Mouse (Mus musculus) CH12.LX (cell line): ENCODE measurements around the gene Hist2h2aa2. TPM values are rescaled to one million over a fixed set of nuclear protein-coding genes. Genes with fewer than 3 reads are reported as not detected.
A peak's percentile ranks its signal among the peaks of the same experiment; 100 is the strongest.

Experiments
- DNase-seq: peaks from one replicate; pipeline ENCODE4 v3.0.0-alpha.2; 2013; ENCODE audit errors: extremely low read depth
- H3K27ac ChIP-seq: 2 replicates; pipeline ENCODE4 v1.5.1; 2012; ENCODE audit warnings: low read depth, mild to moderate bottlenecking, control low read depth, moderate library complexity; ENCODE audit not compliant: insufficient read depth
- H3K27me3 ChIP-seq: replicated peaks from 2 replicates; pipeline ENCODE3; 2012; ENCODE audit warnings: inconsistent platforms
- H3K36me3 ChIP-seq, 2 experiments: replicated peaks in 1 of 2; 2 replicates each; pipeline versions ENCODE3 to v1.6.1; 2012; ENCODE audit warnings: inconsistent platforms in 1 of 2, low read length in 1 of 2, mild to moderate bottlenecking in 1 of 2, mixed read lengths in 1 of 2, moderate library complexity in 1 of 2; ENCODE audit not compliant: control insufficient read depth in 1 of 2, insufficient read depth in 1 of 2
- H3K4me1 ChIP-seq, 2 experiments: 2 replicates each; pipeline ENCODE4 v1.6.1; 2012; ENCODE audit warnings: inconsistent platforms in 1 of 2, moderate library complexity in 1 of 2; ENCODE audit not compliant: insufficient read depth in 2 of 2, control insufficient read depth in 1 of 2
- H3K4me2 ChIP-seq: 2 replicates; pipeline ENCODE4 v1.6.1; 2012; ENCODE audit warnings: low read depth, mild to moderate bottlenecking, control low read depth; ENCODE audit not compliant: poor library complexity, insufficient read depth, severe bottlenecking
- H3K4me3 ChIP-seq, 3 experiments: fragments of 150-350 bp in 1 of 3; sonication (generic) in 1 of 3; replicated peaks in 1 of 3; 2 replicates each; pipeline versions ENCODE3 to v1.5.1; 2011 to 2012; ENCODE audit warnings: low read depth in 2 of 3, low read length in 2 of 3, mild to moderate bottlenecking in 2 of 3, moderate library complexity in 2 of 3, control low read depth in 1 of 3, improper control_type of control experiment in 1 of 3, inconsistent platforms in 1 of 3, mixed read lengths in 1 of 3; ENCODE audit not compliant: poor library complexity in 1 of 3
- H3K79me2 ChIP-seq: replicated peaks from 2 replicates; pipeline ENCODE4 v1.6.1; 2012; ENCODE audit warnings: mild to moderate bottlenecking, moderate library complexity; ENCODE audit not compliant: control insufficient read depth, poor library complexity, insufficient read depth, severe bottlenecking; ENCODE audit errors: extremely low read depth
- H3K9ac ChIP-seq: 2 replicates; pipeline ENCODE4 v1.6.1; 2012; ENCODE audit warnings: low read depth, mild to moderate bottlenecking, control low read depth, moderate library complexity; ENCODE audit not compliant: insufficient read depth
- H3K9me3 ChIP-seq: replicated peaks from 2 replicates; pipeline ENCODE3; 2012; ENCODE audit warnings: low read length, inconsistent platforms, mixed read lengths
- BHLHE40 ChIP-seq: IDR thresholded peaks from 2 replicates; pipeline ENCODE4 v1.6.1; 2011; ENCODE audit warnings: mild to moderate bottlenecking, low read depth, low read length, improper control_type of control experiment
- CHD1 ChIP-seq: IDR thresholded peaks from 2 replicates; pipeline ENCODE4 v1.6.1; 2012; ENCODE audit warnings: low read depth, low read length, improper control_type of control experiment, inconsistent platforms
- CTCF ChIP-seq, 2 experiments: IDR thresholded peaks in 1 of 2; conservative IDR thresholded peaks in 1 of 2; 2 replicates each; pipeline ENCODE4 v1.5.1; 2011 to 2012; ENCODE audit warnings: low read depth in 2 of 2, low read length in 2 of 2, improper control_type of control experiment in 1 of 2, inconsistent platforms in 1 of 2, mild to moderate bottlenecking in 1 of 2, moderate library complexity in 1 of 2
- E2F4 ChIP-seq: IDR thresholded peaks from 2 replicates; pipeline ENCODE4 v1.6.1; 2011; ENCODE audit warnings: low read depth, low read length, improper control_type of control experiment; ENCODE audit not compliant: insufficient replicate concordance
- ETS1 ChIP-seq: conservative IDR thresholded peaks from 2 replicates; pipeline ENCODE4 v1.6.1; 2012; ENCODE audit warnings: low read depth, mild to moderate bottlenecking, inconsistent platforms, low read length, improper control_type of control experiment, moderate library complexity
- GABPA ChIP-seq: IDR thresholded peaks from 2 replicates; pipeline ENCODE4 v1.6.1; 2012; ENCODE audit warnings: low read depth, low read length, improper control_type of control experiment, inconsistent platforms; ENCODE audit not compliant: insufficient replicate concordance
- HCFC1 ChIP-seq: IDR thresholded peaks from 2 replicates; pipeline ENCODE4 v1.6.1; 2012; ENCODE audit warnings: low read depth, mild to moderate bottlenecking, inconsistent platforms, low read length, improper control_type of control experiment
- IRF4 ChIP-seq: IDR thresholded peaks from 2 replicates; pipeline ENCODE4 v1.6.1; 2014; ENCODE audit warnings: low read depth, mild to moderate bottlenecking, inconsistent platforms, low read length, improper control_type of control experiment
- JUN ChIP-seq: IDR thresholded peaks from 2 replicates; pipeline ENCODE4 v1.6.1; 2011; ENCODE audit warnings: low read depth, mild to moderate bottlenecking, low read length, improper control_type of control experiment, moderate library complexity; ENCODE audit not compliant: insufficient read depth
- JUND ChIP-seq: conservative IDR thresholded peaks from 2 replicates; pipeline ENCODE4 v1.6.1; 2011; ENCODE audit warnings: low read depth, low read length, improper control_type of control experiment
- KAT2A ChIP-seq: IDR thresholded peaks from 2 replicates; pipeline ENCODE4 v1.6.1; 2012; ENCODE audit warnings: low read length, improper control_type of control experiment, inconsistent platforms; ENCODE audit not compliant: insufficient replicate concordance
- MAFK ChIP-seq: IDR thresholded peaks from 2 replicates; pipeline ENCODE4 v1.6.1; 2011; ENCODE audit warnings: low read length, improper control_type of control experiment; ENCODE audit not compliant: insufficient replicate concordance
- MAX ChIP-seq: IDR thresholded peaks from 2 replicates; pipeline ENCODE4 v1.6.1; 2011; ENCODE audit warnings: low read length, improper control_type of control experiment
- MAZ ChIP-seq: IDR thresholded peaks from 2 replicates; pipeline ENCODE4 v1.6.1; 2012; ENCODE audit warnings: low read depth, mild to moderate bottlenecking, inconsistent platforms, low read length, improper control_type of control experiment, moderate library complexity
- MXI1 ChIP-seq: IDR thresholded peaks from 2 replicates; pipeline ENCODE4 v1.6.1; 2011; ENCODE audit warnings: mild to moderate bottlenecking, low read depth, low read length, improper control_type of control experiment
- MYC ChIP-seq: IDR thresholded peaks from 2 replicates; pipeline ENCODE4 v1.6.1; 2011; ENCODE audit warnings: low read depth, mild to moderate bottlenecking, improper control_type of control experiment, low read length
- NELFE ChIP-seq: IDR thresholded peaks from 2 replicates; pipeline ENCODE4 v1.6.1; 2011; ENCODE audit warnings: low read depth, low read length, improper control_type of control experiment
- PAX5 ChIP-seq: IDR thresholded peaks from 2 replicates; pipeline ENCODE4 v1.6.1; 2012; ENCODE audit warnings: low read length, inconsistent platforms, mixed read lengths
- RCOR1 ChIP-seq: conservative IDR thresholded peaks from 2 replicates; pipeline ENCODE4 v1.6.1; 2012; ENCODE audit warnings: low read depth, mild to moderate bottlenecking, inconsistent platforms, low read length, improper control_type of control experiment
- SIN3A ChIP-seq: IDR thresholded peaks from 2 replicates; pipeline ENCODE4 v1.6.1; 2012; ENCODE audit warnings: low read length, improper control_type of control experiment, inconsistent platforms
- SMC3 ChIP-seq: IDR thresholded peaks from 2 replicates; pipeline ENCODE4 v1.6.1; 2011; ENCODE audit warnings: low read depth, low read length, improper control_type of control experiment
- UBTF ChIP-seq: IDR thresholded peaks from 2 replicates; pipeline ENCODE4 v1.6.1; 2012; ENCODE audit warnings: low read depth, mild to moderate bottlenecking, inconsistent platforms, low read length, improper control_type of control experiment, moderate library complexity
- USF1 ChIP-seq: IDR thresholded peaks from 2 replicates; pipeline ENCODE4 v1.6.1; 2014; ENCODE audit warnings: low read depth, mild to moderate bottlenecking, inconsistent platforms, low read length, improper control_type of control experiment
- ZC3H11A ChIP-seq: IDR thresholded peaks from 2 replicates; pipeline ENCODE4 v1.6.1; 2012; ENCODE audit warnings: low read depth, mild to moderate bottlenecking, inconsistent platforms, low read length, improper control_type of control experiment
- ZKSCAN1 ChIP-seq: IDR thresholded peaks from 2 replicates; pipeline ENCODE4 v1.6.1; 2012; ENCODE audit warnings: low read depth, inconsistent platforms, low read length, improper control_type of control experiment, borderline replicate concordance
- ZNF384 ChIP-seq: IDR thresholded peaks from 2 replicates; pipeline ENCODE4 v1.6.1; 2012; ENCODE audit warnings: low read depth, low read length, improper control_type of control experiment, inconsistent platforms
- dilution Hi-C: fragments of 300-500 bp; cut with MboI; formaldehyde crosslinking; loops from 2 replicates; pipeline ENCODE4 v1.14.3; 2020; ENCODE audit warnings: low sequenced_read_pairs; ENCODE audit not compliant: extremely low pct_unique_long_range_greater_than_20kb, extremely low pct_ligation_motif_present
- in situ Hi-C: fragments of 300-500 bp; cut with MboI; formaldehyde crosslinking; loops from 3 replicates; pipeline ENCODE4 v1.14.3; 2019; ENCODE audit warnings: low sequenced_read_pairs, low pct_ligation_motif_present, low pct_unique_long_range_greater_than_20kb, mixed read lengths
- polyA plus RNA-seq: library from polyadenylated mRNA; unstranded; fragments of >175 nt; gene quantifications from 2 replicates; pipeline ENCODE4 v1.2.1, GENCODE M21; 2012; ENCODE audit warnings: low read depth; ENCODE audit not compliant: insufficient read length
- total RNA-seq, 2 experiments: library from RNA; depleted of rRNA; stranded (reverse); fragments of 300-350 nt in 1 of 2; fragments of >200 nt in 1 of 2; gene quantifications; 2 replicates each; pipeline ENCODE4 v1.2.3; 2012 to 2014

The Hist2h2aa2 gene
- total and polyA plus RNA-seq, 3 experiments = 2.7 to 5,136 TPM; not detected in 1

- TF ChIP-seq CTCF (conservative IDR thresholded peaks at IDR 0.05 in 1 of 2, IDR thresholded peaks at IDR 0.05 in 1 of 2; ENCODE audit: low read depth in 2 of 2, low read length in 2 of 2) (no peak), ZC3H11A (no peak), PAX5 (no peak), RCOR1 (0 out of 2 replicates have a peak, but pooled peaks have one; percentile 36), NELFE (no peak; the same call in 1 of the 2 replicates), E2F4 (no peak), CHD1 (peak; percentile 92), MXI1 (peak; percentile 79; the same call in 1 of the 2 replicates), IRF4 (0 out of 2 replicates have a peak, but pooled peaks have one; percentile 45), UBTF (no peak), MAZ (no peak; the same call in 1 of the 2 replicates), BHLHE40 (no peak; the same call in 1 of the 2 replicates), ZKSCAN1 (no peak), KAT2A (no peak)
Measured at GRCm38 (mm10) chr3:96262216-96262875, 22.3 kb upstream of the Hist2h2aa2 start (continued).

GRCm38 (mm10) chr3:96261623-96262022 is 21.5 kb upstream of the Hist2h2aa2 start:
- Histone ChIP-seq H3K27ac (peak overlapping the region; percentile 98), H3K79me2 (0 out of 2 replicates have a peak, but pooled peaks cover 10% of the 10 kb centered on the region), H3K9ac (peak overlapping the region; percentile 85), H3K36me3 (no peaks in the 10 kb centered on the region), H3K27me3 (no peaks in the 10 kb centered on the region), H3K4me3 (peak overlapping the region; percentile 62 to 67 (median 63)), H3K4me1 (peaks cover 0 to 37% of the 10 kb centered on the region in 2 experiments; a peak in 2 of 4 replicates), H3K9me3 (no peaks in the 10 kb centered on the region), H3K4me2 (peak overlapping the region; percentile 81)
- in situ Hi-C loops = no loop called here
- DNase-seq = peak; percentile 43
- dilution Hi-C loops = no loop called here
- 0 out of 2 replicates have a peak, but pooled peaks have one; percentile 23 for TF ChIP-seq MXI1
- peak in 1 of 2 experiments; percentile 64; a peak in 2 of 4 replicates for TF ChIP-seq CTCF (conservative IDR thresholded peaks at IDR 0.05 in 1 of 2, IDR thresholded peaks at IDR 0.05 in 1 of 2; ENCODE audit: low read depth in 2 of 2, low read length in 2 of 2)
- no peak for TF ChIP-seq ZNF384
- TF ChIP-seq JUND = no peak
- TF ChIP-seq HCFC1 = 0 out of 2 replicates have a peak, but pooled peaks have one; percentile 13
- no peak for TF ChIP-seq UBTF
- TF ChIP-seq ZKSCAN1 = no peak
- peak; percentile 18 for TF ChIP-seq SMC3
- TF ChIP-seq USF1 = no peak
- TF ChIP-seq MYC = peak; percentile 83
- TF ChIP-seq ETS1 = no peak
- TF ChIP-seq SIN3A = peak; percentile 44; the same call in 1 of the 2 replicates
- TF ChIP-seq GABPA = no peak
- TF ChIP-seq JUN = no peak
- no peak for TF ChIP-seq MAFK
- TF ChIP-seq MAX = no peak
- no peak for TF ChIP-seq MAZ
